Mouse (Mus musculus) embryonic facial prominence, embryonic 13.5 days (tissue): ENCODE measurements around the gene Ap2b1. TPM values are rescaled to one million over a fixed set of nuclear protein-coding genes. Genes with fewer than 3 reads are reported as not detected.

Experiments
- ATAC-seq: fragments of 200-750 bp; cut with Nextera tagmentation; 2 replicates; pipeline ENCODE4 v1.8.0; 2017; ENCODE audit warnings: low read depth; ENCODE audit not compliant: insufficient number of reproducible peaks, insufficient read depth, low FRiP score, low TSS enrichment
- H3K27ac ChIP-seq: fragments of 300-500 bp; sonication (generic); 2 replicates; pipeline ENCODE4 v1.5.1; 2015; ENCODE audit warnings: moderate library complexity, mild to moderate bottlenecking, inconsistent platforms
- H3K27me3 ChIP-seq: fragments of 300-500 bp; sonication (generic); 2 replicates; pipeline ENCODE4 v1.6.1; 2015; ENCODE audit warnings: mild to moderate bottlenecking, inconsistent platforms
- H3K36me3 ChIP-seq: fragments of 300-500 bp; sonication (generic); 2 replicates; pipeline ENCODE4 v1.6.1; 2015; ENCODE audit warnings: mild to moderate bottlenecking, inconsistent platforms
- H3K4me1 ChIP-seq: fragments of 300-500 bp; sonication (generic); 2 replicates; pipeline ENCODE4 v1.6.1; 2015; ENCODE audit warnings: inconsistent platforms
- H3K4me2 ChIP-seq: fragments of 300-500 bp; sonication (generic); 2 replicates; pipeline ENCODE4 v1.6.1; 2015; ENCODE audit warnings: moderate library complexity, mild to moderate bottlenecking, inconsistent platforms
- H3K4me3 ChIP-seq: fragments of 300-500 bp; sonication (generic); 2 replicates; pipeline ENCODE4 v1.5.1; 2015; ENCODE audit warnings: mild to moderate bottlenecking, inconsistent platforms
- H3K9ac ChIP-seq: fragments of 300-500 bp; sonication (generic); 2 replicates; pipeline ENCODE4 v1.6.1; 2015; ENCODE audit warnings: mild to moderate bottlenecking, inconsistent platforms
- H3K9me3 ChIP-seq: fragments of 300-500 bp; sonication (generic); 2 replicates; pipeline ENCODE4 v1.6.1; 2016; ENCODE audit warnings: inconsistent platforms
- WGBS: fragments of 180-500 bp; shearing (Covaris S2); methylation state at CpG from one replicate; pipeline ENCODE4 v1.1.7; 2015; ENCODE audit warnings: mixed read lengths; 5-methylcytosine and 5-hydroxymethylcytosine counted together
- polyA plus RNA-seq: library from polyadenylated mRNA; unstranded; fragments of >200 nt; fragmentation: Nextera tagmentation; extraction: Ambion mirVana; gene quantifications from 2 replicates; pipeline ENCODE4 v1.2.1, GENCODE M21; 2015

The Ap2b1 gene
- polyA plus RNA-seq, 1 experiment from 2014 or later = 56.8 TPM

- no peak overlapping the region for H3K4me3 ChIP-seq
- ATAC-seq = no peak
- 88% methylated on average over 4 of the region's 4 CpGs for WGBS
- no peak overlapping the region for H3K9ac ChIP-seq
- H3K36me3 ChIP-seq = no peaks in the 10 kb centered on the region
- H3K4me2 ChIP-seq = no peak overlapping the region
- H3K9me3 ChIP-seq = no peaks in the 10 kb centered on the region
- H3K4me1 ChIP-seq = no peaks in the 10 kb centered on the region
- no peaks in the 10 kb centered on the region for H3K27me3 ChIP-seq
- H3K27ac ChIP-seq = no peak overlapping the region
Observed at GRCm38 (mm10) chr11:83285627-83286026, 13.2 kb upstream of the Ap2b1 start.

DNA sequence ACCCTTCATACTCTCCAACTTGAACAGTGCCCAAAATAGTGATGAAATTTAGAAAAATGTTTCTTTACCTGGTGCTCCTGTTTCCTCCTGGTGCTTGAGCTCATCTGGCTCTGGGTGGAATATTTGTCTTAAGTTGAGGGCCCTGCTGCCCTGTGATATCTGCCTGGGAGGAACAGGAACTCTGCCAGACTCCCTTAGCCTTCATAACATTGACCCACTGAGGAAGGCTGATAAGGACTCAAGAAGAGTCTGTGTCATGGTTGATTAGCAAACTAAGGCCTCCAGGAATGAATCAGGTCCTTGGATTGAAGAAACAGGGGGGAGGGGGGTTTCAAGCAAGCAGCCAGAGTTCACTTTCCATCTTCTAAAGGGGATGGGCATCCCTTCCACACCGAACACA is 12.3 kb upstream of the Ap2b1 start, which contains the start of gene Slfn14:
Gene Slfn14, minus strand, starts transcription at position 161 of the 400 bp plus-strand sequence.
- Histone ChIP-seq H3K4me3 (no peak within 1 kb of the TSS), H3K27ac (no peak within 1 kb of the TSS), H3K4me2 (no peak within 1 kb of the TSS), H3K9me3 (no peaks in the 10 kb centered on the region), H3K4me1 (peaks cover 3% of the 10 kb centered on the region), H3K36me3 (no peaks in the 10 kb centered on the region), H3K27me3 (no peaks in the 10 kb centered on the region), H3K9ac (no peak within 1 kb of the TSS)
- 82% methylated on average over 1 of the region's 1 CpGs for WGBS
- ATAC-seq = no peak

DNA sequence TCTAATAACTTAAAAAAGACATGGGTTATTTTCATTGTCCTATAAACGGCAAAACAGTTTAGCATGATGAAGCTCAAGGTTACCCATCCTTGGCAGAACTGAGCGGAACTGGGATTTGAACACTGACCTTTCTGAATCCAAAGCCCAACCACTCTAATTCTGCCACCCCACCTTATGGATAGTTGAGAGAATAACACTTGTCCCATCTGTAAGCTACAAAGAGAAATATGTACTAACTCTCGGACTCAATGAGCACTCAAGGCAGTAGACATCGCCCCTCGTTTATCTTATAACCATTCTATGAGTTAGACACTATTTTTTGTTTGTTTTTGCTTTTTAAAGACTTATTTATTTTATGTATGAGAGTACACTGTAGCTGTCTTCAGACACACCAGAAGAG is 9.8 kb upstream of the Ap2b1 start:
- Histone ChIP-seq H3K4me1 (peaks cover 21% of the 10 kb centered on the region), H3K9ac (no peak overlapping the region), H3K9me3 (no peaks in the 10 kb centered on the region), H3K36me3 (no peaks in the 10 kb centered on the region), H3K27me3 (no peaks in the 10 kb centered on the region), H3K4me2 (no peak overlapping the region), H3K27ac (no peak overlapping the region), H3K4me3 (no peak overlapping the region)
- 86% methylated on average over 5 of the region's 5 CpGs for WGBS
- no peak for ATAC-seq

DNA sequence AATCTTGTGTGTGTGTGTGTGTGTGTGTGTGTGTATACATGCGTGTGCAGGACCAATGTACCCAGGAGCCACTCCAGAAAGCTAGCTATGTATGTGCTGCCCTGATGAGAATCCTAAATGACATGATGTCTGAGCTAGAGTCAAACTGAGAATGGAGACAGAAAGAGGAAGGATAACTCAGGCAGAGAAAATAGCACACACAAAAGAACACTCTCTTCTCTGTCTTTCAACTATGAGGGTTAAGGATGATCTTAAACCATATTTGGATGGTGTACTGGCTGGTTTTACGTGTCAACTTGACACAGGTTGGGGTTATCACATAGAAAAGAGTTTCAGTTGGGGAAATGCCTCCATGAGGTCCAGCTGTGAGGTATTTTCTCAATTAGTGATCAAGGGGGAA is 9.2 kb upstream of the Ap2b1 start:
- Histone ChIP-seq H3K4me3 (no peak overlapping the region), H3K27me3 (no peaks in the 10 kb centered on the region), H3K9me3 (no peaks in the 10 kb centered on the region), H3K36me3 (no peaks in the 10 kb centered on the region), H3K9ac (no peak overlapping the region), H3K4me2 (no peak overlapping the region), H3K4me1 (peaks cover 23% of the 10 kb centered on the region), H3K27ac (no peak overlapping the region)
- 74% methylated on average over 2 of the region's 2 CpGs for WGBS
- ATAC-seq = no peak

- H3K9me3 ChIP-seq = no peaks in the 10 kb centered on the region
- H3K27ac ChIP-seq = peak overlapping the region; percentile 80
- peak; percentile 99 for ATAC-seq
- peaks cover 23% of the 10 kb centered on the region for H3K4me1 ChIP-seq
- H3K4me2 ChIP-seq = peak overlapping the region; percentile 77
- peaks cover 12% of the 10 kb centered on the region for H3K36me3 ChIP-seq
- under 1% methylated on average over 38 of the region's 38 CpGs for WGBS
- no peaks in the 10 kb centered on the region for H3K27me3 ChIP-seq
- H3K4me3 ChIP-seq = peak overlapping the region; percentile 69
- H3K9ac ChIP-seq = peak overlapping the region; percentile 84
Observed at GRCm38 (mm10) chr11:83291375-83292250, 7.2 kb upstream of the Ap2b1 start.

GRCm38 (mm10) chr11:83292251-83292587 is 6.6 kb upstream of the Ap2b1 start:
- WGBS = 1% methylated on average over 5 of the region's 5 CpGs

GRCm38 (mm10) chr11:83293182-83293581 is 5.6 kb upstream of the Ap2b1 start:
- Histone ChIP-seq H3K9ac (peak overlapping the region; percentile 84), H3K27ac (no peak overlapping the region), H3K4me1 (peaks cover 31% of the 10 kb centered on the region), H3K4me2 (peak overlapping the region; percentile 77), H3K4me3 (peak overlapping the region; percentile 69), H3K36me3 (peaks cover 14% of the 10 kb centered on the region), H3K9me3 (no peaks in the 10 kb centered on the region), H3K27me3 (no peaks in the 10 kb centered on the region)
- ATAC-seq = no peak
- WGBS = 79% methylated on average over 1 of the region's 1 CpGs

More at GRCm38 (mm10) chr11:83292251-83292587, 6.6 kb upstream of the Ap2b1 start:
- Histone ChIP-seq H3K4me2 (peak overlapping the region; percentile 77), H3K9me3 (no peaks in the 10 kb centered on the region), H3K27ac (no peak overlapping the region), H3K9ac (peak overlapping the region; percentile 84), H3K36me3 (peaks cover 14% of the 10 kb centered on the region), H3K4me3 (peak overlapping the region; percentile 69), H3K4me1 (peaks cover 23% of the 10 kb centered on the region), H3K27me3 (no peaks in the 10 kb centered on the region)
- no peak for ATAC-seq

DNA sequence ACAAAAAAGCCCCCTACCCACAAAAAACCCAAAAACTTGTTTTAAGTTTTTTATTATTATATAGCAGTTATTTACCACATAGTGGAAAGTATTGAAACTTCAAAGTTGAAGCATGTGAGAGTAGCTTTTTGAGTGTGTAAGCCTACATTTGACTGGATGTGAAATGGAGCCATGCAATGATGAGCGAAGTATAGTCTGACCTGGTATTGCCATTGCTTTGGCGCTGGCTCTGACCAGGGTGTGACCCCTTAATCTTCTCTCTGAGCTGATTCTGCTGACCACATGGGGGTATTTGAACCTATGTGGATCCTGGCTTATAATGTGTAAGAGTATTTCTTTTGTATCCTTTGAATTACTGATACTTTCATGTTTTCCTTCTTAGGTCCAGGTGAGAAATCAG is 4.7 kb upstream of the Ap2b1 start:
- Histone ChIP-seq H3K4me2 (peak overlapping the region; percentile 77; the same call in 1 of the 2 replicates), H3K4me1 (peaks cover 32% of the 10 kb centered on the region), H3K36me3 (peaks cover 14% of the 10 kb centered on the region), H3K27ac (no peak overlapping the region), H3K9ac (no peak overlapping the region), H3K9me3 (no peaks in the 10 kb centered on the region), H3K4me3 (no peak overlapping the region), H3K27me3 (no peaks in the 10 kb centered on the region)
- 90% methylated on average over 2 of the region's 2 CpGs for WGBS
- ATAC-seq = no peak

GRCm38 (mm10) chr11:83297816-83298215 is 1.0 kb upstream of the Ap2b1 start:
- no peaks in the 10 kb centered on the region for H3K27me3 ChIP-seq
- H3K9ac ChIP-seq = peak overlapping the region; percentile 83
- H3K27ac ChIP-seq = no peak overlapping the region
- peaks cover 28% of the 10 kb centered on the region for H3K4me1 ChIP-seq
- ATAC-seq = no peak
- H3K4me3 ChIP-seq = peak overlapping the region; percentile 77
- WGBS = 82% methylated on average over 6 of the region's 6 CpGs
- H3K36me3 ChIP-seq = peaks cover 14% of the 10 kb centered on the region
- peak overlapping the region; percentile 79 for H3K4me2 ChIP-seq
- H3K9me3 ChIP-seq = no peaks in the 10 kb centered on the region

DNA sequence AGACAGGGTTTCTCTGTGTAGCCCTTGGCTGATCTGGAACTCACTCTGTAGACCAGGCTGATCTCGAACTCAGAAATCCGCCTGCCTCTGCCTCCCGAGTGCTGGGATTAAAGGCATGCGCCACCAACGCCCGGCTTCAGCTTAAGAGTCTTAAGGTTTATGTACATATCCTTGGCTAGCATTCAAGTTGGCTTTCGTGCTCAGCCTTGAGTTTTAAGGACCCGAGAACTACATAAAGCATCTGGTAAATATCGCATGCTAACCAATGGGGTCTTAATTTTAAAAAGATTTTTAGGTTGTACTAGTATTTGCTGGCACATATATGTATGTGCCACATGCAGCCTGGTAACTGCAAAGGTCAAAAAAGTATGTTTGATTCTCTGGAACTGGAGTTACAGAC is 900 bp downstream of the Ap2b1 start:
- H3K27ac ChIP-seq = no peak overlapping the region
- no peaks in the 10 kb centered on the region for H3K9me3 ChIP-seq
- peaks cover 27% of the 10 kb centered on the region for H3K4me1 ChIP-seq
- H3K4me2 ChIP-seq = peak overlapping the region; percentile 79
- no peak overlapping the region for H3K9ac ChIP-seq
- no peak for ATAC-seq
- peaks cover 14% of the 10 kb centered on the region for H3K36me3 ChIP-seq
- H3K4me3 ChIP-seq = no peak overlapping the region
- H3K27me3 ChIP-seq = no peaks in the 10 kb centered on the region
- 94% methylated on average over 9 of the region's 9 CpGs for WGBS

DNA sequence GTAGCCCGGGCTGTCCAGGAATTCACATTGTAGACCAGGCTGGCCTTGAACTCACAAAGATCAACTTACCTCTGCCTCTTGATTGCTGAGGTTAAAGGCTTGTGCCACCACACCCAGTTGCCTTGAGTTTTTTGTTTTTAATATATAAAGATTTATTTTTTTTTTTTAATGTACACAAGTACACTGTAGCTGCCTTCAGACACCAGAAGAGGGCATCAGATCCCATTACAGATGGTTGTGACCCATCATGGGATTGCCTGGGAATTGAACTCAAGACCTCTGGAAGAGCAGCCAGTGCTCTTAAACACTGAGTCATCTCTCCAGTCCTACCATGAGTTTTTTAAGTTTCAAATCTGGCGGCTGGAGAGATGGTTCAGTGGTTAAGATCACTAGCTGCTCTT is 2.6 kb downstream of the Ap2b1 start:
- Histone ChIP-seq H3K36me3 (peaks cover 4% of the 10 kb centered on the region), H3K9ac (no peak overlapping the region), H3K4me1 (peaks cover 30% of the 10 kb centered on the region), H3K4me3 (peak overlapping the region; percentile 91; the same call in 1 of the 2 replicates), H3K27ac (no peak overlapping the region), H3K9me3 (no peaks in the 10 kb centered on the region), H3K4me2 (no peak overlapping the region), H3K27me3 (no peaks in the 10 kb centered on the region)
- no peak for ATAC-seq
- WGBS = 62% methylated on average over 2 of the region's 2 CpGs

- 7% methylated on average over 10 of the region's 10 CpGs for WGBS
- peak overlapping the region; percentile 94 for H3K27ac ChIP-seq
- H3K36me3 ChIP-seq = no peaks in the 10 kb centered on the region
- no peak for ATAC-seq
- H3K4me1 ChIP-seq = peaks cover 35% of the 10 kb centered on the region
- H3K4me2 ChIP-seq = peak overlapping the region; percentile 75
- H3K9ac ChIP-seq = peak overlapping the region; percentile 93
- H3K9me3 ChIP-seq = no peaks in the 10 kb centered on the region
- H3K27me3 ChIP-seq = no peaks in the 10 kb centered on the region
- H3K4me3 ChIP-seq = peak overlapping the region; percentile 91
Observed at GRCm38 (mm10) chr11:83302124-83302523, 3.3 kb downstream of the Ap2b1 start.
